Mouse (Mus musculus) heart, postnatal 10 days (tissue): ENCODE data around the gene Tmem199. TPM values are rescaled to one million over a fixed set of nuclear protein-coding genes. Genes with fewer than 3 reads are reported as not detected.

ENCODE experiments used
- DNase-seq, 2 experiments: peaks; one replicate each; pipeline ENCODE4 v3.0.0; 2021
- intact Hi-C: fragments of 180-260 bp; cut with DNase I; formaldehyde crosslinking; loops from one replicate; pipeline ENCODE4 v1.15.1; 2025
- total RNA-seq, 2 experiments: library from RNA; stranded (reverse); gene quantifications; 2 replicates each; pipeline ENCODE4 v1.2.3; 2021

Gene Tmem199
- total RNA-seq, 2 experiments from 2014 or later: 14.9 to 16.6 TPM

DNA sequence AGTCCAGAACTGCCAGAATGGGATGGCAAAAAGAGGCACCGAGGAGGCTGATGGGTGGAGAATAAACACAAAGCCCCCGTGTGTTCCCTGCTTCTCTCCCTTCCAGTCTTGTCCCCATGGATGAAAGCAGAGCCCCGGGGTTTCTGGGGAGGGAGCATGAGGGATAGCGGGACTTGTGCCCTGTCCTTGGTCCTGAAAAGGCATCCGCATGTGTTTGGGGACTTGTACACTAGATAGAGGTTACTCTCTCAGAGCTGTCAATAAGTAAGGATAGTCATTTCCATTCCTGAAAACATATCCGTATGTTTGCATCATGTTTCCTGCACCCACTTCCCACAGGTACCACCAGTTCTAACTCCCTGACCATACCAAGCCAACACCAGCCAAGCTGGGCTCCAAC lies 16.1 kb downstream of the Tmem199 start:
- DNase-seq: peak; percentile 50 to 71
- intact Hi-C loops: no loop called here

DNA sequence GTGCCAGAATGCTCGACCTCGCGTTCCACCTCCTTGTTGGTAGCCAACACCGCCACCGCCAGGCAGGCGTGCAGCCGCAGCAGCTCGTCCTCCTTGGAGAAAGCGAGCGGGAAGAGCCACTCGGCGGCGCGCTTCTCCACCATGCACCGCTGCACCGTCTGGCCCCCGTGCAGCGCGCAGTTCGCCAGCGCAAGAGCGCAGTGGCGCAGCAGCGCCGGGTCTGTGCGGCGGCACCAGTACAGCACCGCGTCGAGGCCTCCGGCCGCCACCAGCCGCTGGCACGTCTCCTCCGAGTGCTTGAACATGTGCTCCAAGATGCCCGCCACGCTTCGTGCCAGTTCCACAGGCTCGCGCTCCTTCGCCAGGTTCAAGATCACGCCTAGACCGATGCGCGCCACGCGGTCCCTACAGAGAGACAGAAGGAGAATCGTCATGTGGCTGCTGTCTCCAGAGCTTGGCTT lies 21.2 kb downstream of the Tmem199 start:
- intact Hi-C loops: no loop called here
- peak in 1 of 2 experiments; percentile 14 for DNase-seq

DNA sequence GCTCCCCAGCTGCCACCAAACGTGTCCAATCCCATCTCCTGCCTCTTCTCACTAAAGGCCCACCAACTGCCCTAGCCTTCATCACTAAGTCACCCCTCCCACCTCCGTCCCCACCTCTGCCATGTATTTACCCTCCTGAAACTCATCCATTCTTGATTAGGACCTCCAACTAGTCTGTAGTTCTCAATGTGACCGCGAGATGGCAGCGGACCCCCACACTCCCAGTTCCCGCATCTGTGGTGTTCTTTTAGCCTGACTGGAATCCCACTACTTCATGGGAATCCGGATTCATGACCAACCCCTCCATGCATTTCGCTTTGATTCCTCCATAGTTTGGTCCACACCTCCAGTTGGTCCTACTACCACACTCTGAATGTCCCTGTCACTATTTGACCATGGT lies 23.8 kb downstream of the Tmem199 start:
- intact Hi-C loops: loop anchor here (5.0 to 10.0 kb wide), 2 partner anchors 339 to 467 kb away; partner anchors contain the start of gene Lyrm9
- peak; percentile 75 to 84 for DNase-seq

DNA sequence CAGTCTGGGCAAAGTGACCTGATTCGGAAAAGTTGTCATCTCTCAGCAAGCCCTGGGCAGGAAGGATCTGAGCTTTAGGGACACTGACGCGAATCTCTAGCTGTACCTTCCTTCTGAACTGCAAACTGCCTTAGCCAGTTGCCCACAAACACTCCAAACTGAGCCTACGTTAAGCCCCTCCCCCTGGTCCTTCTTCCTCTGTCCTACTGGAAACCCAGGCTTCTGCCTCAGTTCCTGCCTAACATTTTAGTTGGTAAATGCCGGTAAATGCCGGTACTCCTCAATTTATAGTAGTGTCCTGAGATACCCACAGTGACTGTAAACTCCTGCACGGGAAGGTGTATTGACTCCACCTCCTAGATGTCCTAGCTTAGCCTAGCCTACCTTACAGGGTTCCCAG lies 28.3 kb downstream of the Tmem199 start:
- DNase-seq: no peak
- intact Hi-C loops: loop anchor here (10.0 kb wide), 1 partner anchor 471 kb away; no protein-coding TSS in a partner anchor

DNA sequence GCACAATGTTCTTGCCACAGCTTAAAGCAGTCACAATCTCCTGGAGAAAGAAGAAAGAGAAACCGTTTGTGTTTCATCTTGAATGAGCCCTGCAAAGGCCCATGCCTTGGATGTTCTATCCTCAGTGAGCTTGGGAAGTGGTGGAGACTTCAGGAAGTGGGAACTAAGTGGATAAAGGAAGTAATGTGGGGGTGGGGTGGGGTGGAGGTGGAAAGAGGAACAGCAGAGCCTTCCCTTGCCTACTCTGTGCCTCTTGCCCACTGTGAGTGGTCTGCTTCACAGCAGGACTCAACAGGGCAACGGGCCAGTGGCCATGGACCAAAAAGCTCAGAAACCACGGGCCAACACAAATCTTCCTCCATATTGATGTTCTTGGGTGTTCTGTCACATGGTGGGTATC lies 36.7 kb downstream of the Tmem199 start:
- DNase-seq: no peak
- intact Hi-C loops: no loop called here

DNA sequence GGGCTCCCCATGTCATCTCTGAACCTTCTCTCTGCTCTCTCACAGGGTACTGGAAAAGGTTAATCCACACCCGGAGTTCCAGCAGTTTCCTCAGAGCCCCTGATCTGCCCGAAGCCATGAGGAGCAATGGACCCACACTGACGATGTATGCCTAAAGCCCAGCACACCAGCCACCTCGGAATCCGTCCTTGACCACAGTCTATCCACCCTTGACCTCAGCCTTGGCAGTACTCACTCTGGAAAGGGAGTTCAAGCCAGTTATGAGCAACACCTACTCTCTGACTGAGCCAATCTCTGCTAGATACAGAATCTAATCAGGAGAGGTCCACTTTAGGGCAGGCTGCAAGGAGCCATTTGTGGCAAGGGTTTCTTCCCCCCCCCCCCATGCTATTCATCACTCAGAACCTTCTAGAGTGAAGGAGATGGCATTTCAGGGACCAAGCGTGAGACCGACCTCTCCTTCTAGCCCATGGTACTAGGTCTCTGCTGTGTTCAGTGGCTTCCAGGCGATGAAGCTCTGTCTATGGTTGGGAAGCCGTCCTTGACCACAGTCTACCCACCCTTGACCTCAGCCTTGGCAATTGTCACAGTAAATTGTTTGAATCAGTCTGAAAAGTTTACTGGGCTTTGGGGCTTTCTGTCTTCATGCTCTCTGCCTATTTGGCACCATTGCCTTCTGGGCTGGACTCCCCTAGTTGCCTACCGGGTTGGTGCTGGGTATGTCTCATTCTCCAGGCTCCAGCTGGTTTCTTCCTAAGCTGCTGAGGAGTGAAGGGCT lies 40.5 kb downstream of the Tmem199 start:
- no peak for DNase-seq
- intact Hi-C loops: no loop called here

DNA sequence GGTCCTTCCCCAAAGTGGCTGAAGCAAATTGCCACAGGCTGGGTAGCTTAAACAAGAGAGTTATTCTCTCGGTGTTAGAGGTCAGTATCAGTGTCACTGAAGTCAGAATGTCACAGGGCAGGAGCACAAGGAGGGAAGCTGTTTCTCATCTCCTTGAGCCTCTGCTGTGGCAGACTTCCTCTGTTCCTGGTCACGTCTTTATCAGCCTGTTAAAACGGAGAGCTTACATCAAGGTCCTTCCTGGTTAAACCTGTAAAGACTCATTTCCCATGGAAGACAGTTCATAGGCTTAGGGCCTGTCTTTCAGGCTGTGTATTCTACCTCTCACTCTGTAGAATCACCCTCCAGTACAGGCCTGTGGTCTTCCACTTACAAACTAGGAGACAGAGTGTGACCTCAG lies 44.0 kb downstream of the Tmem199 start:
- DNase-seq: no peak
- intact Hi-C loops: no loop called here

DNA sequence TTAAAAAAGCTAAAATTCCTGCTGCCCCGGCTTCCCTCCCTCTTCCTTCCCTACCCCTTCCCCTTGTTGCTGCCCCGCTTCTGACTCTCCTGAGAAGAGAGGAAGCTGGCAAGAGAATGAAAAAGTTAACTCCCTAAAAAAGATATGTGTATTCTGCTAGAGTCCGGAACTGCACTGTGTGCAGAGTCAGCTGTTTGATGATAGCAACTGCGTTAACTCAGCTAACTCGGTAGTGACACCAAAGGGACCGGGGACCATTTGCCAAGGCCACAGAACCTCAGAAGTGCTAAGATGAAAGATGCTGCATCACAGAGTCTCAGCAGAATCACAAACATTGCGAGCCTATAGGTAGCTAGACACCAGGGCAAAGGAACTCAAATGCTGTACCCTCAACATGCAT lies 44.5 kb downstream of the Tmem199 start:
- intact Hi-C loops: no loop called here
- no peak for DNase-seq

DNA sequence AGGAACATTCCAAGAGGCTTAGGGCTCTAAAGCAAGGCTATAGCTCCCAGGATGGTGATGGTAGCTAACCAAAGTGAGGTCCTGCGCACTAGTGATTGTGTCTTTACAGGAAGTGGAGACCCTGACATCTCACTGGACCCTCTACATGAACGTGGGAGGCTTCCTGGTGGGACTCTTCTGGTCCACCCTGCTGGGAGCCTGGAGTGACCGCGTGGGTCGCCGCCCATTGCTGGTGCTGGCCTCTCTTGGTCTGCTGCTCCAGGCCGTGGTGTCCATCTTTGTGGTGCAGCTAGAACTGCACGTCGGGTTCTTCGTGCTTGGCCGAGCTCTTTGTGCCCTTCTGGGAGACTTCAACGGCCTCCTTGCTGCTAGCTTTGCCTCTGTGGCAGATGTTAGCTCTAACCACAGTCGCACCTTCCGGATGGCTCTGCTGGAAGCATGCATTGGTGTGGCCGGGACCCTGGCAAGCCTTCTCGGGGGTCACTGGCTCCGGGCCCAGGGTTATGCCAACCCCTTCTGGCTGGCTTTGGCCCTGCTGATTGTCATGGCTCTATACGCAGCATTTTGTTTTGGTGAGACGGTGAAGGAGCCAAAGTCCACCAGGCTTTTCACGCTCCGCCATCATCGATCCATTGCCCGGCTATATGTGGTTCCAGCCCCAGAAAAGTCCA lies 45.6 kb downstream of the Tmem199 start:
- peak in 1 of 2 experiments; percentile 8 for DNase-seq
- intact Hi-C loops: no loop called here

DNA sequence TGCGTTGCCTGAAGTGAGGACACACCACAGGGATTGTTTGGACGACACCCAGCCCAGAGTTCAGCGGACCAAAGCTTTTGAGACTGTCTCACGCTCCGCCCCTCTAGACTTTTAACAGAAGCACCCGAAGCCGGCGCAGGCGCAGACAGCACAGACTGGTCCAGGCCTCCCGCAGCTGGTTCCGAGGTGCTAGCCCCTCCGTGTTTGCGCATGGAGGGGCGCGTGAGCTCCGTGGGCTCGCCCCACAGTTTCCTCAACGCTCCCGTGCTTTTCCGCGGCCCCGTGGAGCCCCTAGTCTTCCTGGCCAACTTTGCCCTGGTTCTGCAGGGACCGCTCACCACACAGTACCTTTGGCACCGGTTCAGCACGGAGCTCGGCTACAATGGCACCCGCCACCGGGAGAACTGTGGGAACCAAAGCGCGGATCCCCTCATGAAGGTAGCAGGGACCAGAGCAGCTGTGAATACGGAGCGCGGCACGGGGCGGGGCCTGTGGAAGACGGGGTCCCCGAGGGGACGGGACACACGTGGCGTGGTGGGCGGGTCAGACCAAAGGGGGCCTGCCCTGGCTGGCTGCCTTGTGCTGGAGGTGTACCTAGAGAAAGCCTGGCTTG lies 46.3 kb downstream of the Tmem199 start, which contains the start of gene Slc46a1:
Slc46a1 (plus strand) TSS at position 130 of the 613 bp plus-strand sequence.
- DNase-seq: peak; percentile 89 to 90

DNA sequence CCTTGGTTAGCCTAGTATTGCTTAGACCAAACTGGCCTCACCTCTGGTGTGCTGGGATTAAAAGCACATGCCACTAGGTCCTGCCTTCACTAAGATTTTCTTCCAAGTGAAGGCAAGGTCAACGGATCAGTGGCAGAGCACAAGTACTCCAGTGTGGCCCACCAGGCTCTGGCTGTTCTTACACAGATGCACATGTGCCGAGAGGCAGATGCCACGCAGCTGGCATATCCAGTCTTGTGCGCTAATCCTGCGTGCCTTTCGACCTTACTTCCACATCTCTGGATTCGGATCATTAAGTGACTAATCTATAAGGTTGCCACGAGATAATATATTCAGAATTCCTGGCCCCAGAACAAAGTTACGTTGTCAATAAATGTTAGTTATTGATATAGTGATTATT lies 46.9 kb downstream of the Tmem199 start:
- no peak for DNase-seq
- intact Hi-C loops: no loop called here

More for the DNA sequence above, 46.3 kb downstream of the Tmem199 start, which contains the start of gene Slc46a1:
- intact Hi-C loops: no loop called here

DNA sequence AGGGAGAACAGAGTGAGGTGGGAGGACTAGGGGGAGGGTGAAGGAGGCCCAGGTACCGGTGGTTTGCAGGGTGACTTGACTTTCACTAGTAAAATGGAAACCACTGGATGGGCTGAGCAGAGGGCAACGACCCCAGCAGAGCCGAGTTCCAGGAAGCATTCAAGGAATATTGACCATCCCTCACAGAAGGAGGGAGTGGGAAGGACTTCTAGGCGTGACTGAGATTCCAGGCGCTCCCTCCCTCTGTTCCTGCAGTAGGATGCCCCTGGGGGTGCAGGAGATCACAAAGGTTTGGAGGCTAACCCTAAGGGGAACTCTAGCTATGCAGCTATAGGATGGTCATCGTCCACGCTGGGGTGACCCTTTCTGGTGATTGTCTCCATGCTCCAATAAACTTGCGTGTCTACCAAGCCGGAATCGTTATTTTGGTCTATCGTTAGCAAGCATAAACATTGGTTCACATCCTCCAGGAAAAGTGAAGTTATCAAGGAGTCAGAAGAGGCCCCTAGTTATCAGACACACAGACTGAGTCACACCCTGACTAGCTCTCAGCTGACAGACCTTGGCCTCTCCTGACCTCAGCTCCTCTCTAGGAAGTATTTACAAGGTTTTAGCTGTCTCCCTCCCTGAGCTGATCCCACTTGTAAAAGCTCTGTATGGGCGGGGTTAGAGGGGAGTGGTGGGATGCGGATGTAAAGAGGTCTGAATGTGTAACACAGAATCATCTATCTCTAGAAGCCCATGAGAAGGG lies 48.5 kb downstream of the Tmem199 start:
- no peak for DNase-seq
- intact Hi-C loops: no loop called here

DNA sequence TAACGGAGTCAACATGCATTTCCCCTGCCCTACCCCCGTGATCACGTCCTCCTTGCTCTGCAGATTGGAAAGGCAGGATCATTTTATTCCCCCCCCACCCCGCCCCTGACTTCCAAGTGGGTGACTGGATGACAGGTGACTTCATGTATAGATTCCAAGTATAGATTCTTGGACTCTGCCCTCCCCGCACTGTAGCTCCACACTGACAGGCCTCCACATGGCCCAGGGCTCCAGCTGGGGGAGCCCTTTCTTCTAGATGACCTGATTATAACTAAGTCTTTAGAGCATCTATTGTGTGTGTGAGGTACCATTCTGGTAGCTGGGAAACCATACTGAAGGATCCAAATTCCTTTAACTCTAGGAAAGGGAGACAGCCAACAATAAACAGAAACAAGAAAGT lies 49.3 kb downstream of the Tmem199 start:
- intact Hi-C loops: no loop called here
- DNase-seq: no peak

DNA sequence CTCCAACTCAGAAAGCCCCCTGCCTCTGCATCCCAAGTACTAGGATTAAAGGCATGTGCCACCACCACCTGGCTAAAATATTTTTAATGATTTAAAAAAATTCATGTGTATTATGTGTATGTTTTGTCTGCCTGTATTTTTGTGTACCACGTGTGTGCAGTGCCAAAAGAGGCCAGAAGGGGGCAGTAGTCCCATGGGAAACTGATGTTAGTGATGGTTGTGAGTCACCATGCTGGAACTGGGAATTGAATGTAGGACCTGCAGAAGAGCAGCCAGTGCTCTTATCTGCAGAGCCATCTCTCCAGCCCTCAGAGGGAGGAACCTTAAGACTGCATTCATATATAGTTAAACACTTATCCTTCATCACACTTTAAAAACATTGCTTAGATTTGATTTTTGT lies 50.1 kb downstream of the Tmem199 start:
- DNase-seq: no peak
- intact Hi-C loops: no loop called here

DNA sequence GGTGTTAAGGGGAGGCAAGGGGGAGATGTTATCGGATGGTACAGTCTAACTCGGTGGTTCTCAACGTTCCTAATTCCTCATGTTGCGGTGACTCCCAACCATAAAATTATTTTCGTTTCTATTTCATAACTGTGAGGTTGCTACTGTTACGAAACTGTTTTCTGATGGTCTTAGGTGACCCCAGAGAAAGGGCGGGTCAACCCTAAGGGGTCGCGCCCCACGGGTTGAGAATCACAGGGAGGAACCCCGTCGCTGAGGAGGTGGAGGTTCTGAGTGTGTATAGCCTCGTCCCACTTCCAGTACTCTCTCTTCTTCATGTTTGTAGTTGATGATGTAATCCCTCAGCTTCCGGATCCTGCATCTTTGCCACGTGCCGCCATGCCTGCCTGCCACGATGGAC lies 53.2 kb downstream of the Tmem199 start:
- intact Hi-C loops: no loop called here
- no peak for DNase-seq

Other genes starting within 250 kb of the Tmem199 start
- gene BC030499, start 221.3 kb downstream of the Tmem199 start, total RNA-seq: under 1 TPM; 0.57 to 0.67 TPM
- 1 to 10 TPM; 8.8 to 9.5 TPM for gene Spag5, start 210.6 kb downstream of the Tmem199 start, total RNA-seq
- gene Aldoc, start 189.2 kb downstream of the Tmem199 start, total RNA-seq: 1 to 10 TPM in 1 of 2 experiments, under 1 TPM in 1; 0.81 to 1.1 TPM
- gene Pigs, start 183.8 kb downstream of the Tmem199 start, total RNA-seq: 10 to 100 TPM; 26.4 to 26.8 TPM
- 10 to 100 TPM in 1 of 2 experiments, 1 to 10 TPM in 1; 9.0 to 10.1 TPM for gene Unc119, start 168.7 kb downstream of the Tmem199 start, total RNA-seq
- not detected for gene Foxn1, start 125.6 kb downstream of the Tmem199 start, total RNA-seq
- gene Slc13a2, start 90.0 kb downstream of the Tmem199 start, total RNA-seq: not detected
- gene Slc46a1, start 46.5 kb downstream of the Tmem199 start, total RNA-seq: 1 to 10 TPM; 1.5 to 2.0 TPM
- under 1 TPM; 0.22 to 0.30 TPM for gene Sarm1, start 14.4 kb downstream of the Tmem199 start, total RNA-seq
- gene Vtn, start 13.1 kb downstream of the Tmem199 start, total RNA-seq: 10 to 100 TPM; 23.4 to 28.4 TPM
- not detected for gene Sebox, start 8.7 kb downstream of the Tmem199 start, total RNA-seq
- gene Poldip2, start within 50 bp of the Tmem199 start, total RNA-seq: 100 to 1,000 TPM; 161 to 163 TPM
- gene Tnfaip1, start 24.2 kb upstream of the Tmem199 start, total RNA-seq: 10 to 100 TPM; 62.7 to 66.2 TPM
- gene Ift20, start 24.2 kb upstream of the Tmem199 start, total RNA-seq: 10 to 100 TPM; 50.6 to 53.5 TPM
- 10 to 100 TPM; 14.5 to 16.8 TPM for gene Tmem97, start 38.6 kb upstream of the Tmem199 start, total RNA-seq
- gene Nlk, start 185.2 kb upstream of the Tmem199 start, total RNA-seq: 10 to 100 TPM; 17.2 to 18.5 TPM
- 10 to 100 TPM; 18.0 to 18.4 TPM for gene Ccnq, start 239.6 kb upstream of the Tmem199 start, total RNA-seq